Mouse (Mus musculus) kidney, postnatal 4 days (tissue): ENCODE results near the gene Itgb3bp.
A peak's percentile ranks its signal among the peaks of the same experiment; 100 is the strongest.

Experiments
- DNase-seq, 2 experiments: peaks; one replicate each; pipeline ENCODE4 v3.0.0; 2021; ENCODE audit warnings: mixed read lengths in 2 of 2

The Itgb3bp gene

DNA sequence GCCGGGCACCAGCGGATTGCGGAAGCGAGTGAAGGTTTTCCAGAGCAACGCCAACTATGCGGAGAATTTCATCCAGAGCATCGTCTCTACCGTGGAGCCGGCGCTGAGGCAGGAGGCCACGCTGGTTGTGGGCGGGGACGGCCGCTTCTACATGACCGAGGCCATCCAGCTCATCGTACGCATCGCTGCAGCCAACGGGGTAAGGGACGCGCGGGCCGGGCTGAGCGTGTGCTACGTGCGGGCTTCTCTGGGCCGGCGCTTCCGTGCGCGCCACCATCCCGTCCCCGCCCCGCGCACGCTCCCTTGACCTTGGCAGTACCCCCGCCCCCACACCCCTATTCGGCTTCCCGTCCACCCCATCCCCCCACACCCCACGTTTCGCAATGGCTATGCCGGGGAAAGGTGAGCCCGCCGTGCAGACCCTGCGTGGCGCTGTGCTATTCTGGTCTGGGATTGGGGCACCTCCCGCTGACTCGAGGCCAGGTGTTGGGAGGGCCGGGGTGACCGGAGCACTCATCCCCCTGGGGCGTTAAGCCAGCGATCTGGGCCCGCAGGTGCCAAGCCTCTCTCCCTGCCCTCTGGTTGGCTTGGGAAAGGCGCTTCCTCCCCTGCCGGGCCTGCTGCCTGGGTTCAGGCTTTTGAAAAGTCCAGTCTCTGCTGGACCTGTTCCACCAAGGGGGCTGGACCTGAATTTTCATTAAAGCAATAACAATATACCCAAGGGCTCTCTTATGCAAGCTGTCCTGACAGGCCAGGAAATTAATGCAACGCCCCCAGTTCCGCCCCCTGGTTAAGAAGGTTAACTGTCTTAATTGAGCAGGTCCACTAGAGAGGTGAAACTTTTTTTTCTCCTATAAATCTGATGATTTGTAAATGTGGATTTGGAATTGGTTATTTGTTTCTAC lies at the start of gene Itgb3bp:
Gene Itgb3bp, minus strand, starts transcription at position 201 of the 905 bp plus-strand sequence.
- peak; percentile 80 to 89 for DNase-seq

DNA sequence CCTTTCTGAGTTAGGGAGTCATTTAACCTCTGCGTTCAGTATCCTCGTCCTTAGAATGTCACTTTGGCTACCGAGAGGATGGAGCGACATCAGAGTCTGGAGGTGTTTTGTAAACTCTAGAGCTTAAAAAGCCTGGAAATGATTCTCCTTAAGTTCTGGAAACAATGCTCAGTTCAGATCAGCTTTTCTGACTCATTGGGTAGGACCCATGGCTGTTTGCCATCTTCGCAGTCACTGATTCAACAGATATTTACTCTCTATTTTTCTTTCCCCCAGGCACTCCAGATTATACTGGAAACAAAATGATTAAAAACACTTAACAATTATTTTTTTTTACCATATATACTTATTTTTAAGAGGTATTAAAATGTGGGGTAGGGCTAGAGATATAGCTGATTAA lies 49.7 kb upstream of the Itgb3bp start:
- no peak for DNase-seq

DNA sequence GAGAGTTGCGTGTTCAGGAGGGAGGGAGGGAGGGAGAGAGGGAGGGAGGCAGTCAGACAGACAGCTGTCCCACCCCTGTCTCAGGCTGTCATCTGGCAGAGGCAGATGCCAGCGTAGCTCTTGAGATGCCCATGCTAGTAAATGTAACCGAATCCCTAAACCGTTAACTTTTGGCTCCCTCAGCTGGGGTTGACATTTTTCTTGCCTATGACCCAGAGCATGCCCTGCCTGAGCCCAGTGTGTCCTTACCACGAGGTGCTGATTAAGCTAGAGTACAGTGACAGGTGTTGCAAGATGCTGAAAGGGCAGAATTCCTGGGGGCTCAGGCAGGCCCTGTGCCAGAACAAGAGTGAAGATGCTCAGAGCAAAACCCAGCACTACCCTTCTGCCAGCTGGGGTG lies 44.8 kb upstream of the Itgb3bp start:
- no peak for DNase-seq

- DNase-seq: no peak
Measured at GRCm38 (mm10) chr4:99973931-99974330, 44.3 kb upstream of the Itgb3bp start.

GRCm38 (mm10) chr4:99972886-99973285 lies 43.3 kb upstream of the Itgb3bp start:
- no peak for DNase-seq

DNA sequence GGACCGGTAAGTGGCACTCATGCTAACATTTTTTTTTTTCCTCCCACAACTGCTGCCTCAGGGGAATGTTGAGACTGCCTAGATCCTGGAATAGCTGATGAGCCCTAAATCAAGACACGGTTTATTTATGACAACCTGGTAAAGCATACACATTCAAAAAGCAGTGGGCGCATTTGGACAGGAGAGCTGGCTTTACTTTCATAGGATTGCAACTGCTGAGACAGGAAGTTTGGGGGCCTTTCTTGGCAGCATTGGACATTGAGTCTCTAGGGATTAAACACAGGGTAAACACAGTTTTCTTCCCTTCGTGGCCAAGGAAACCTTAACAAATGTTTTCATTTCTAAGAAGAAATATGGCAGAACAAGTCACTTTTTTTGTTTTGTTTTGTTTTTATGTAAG lies 40.5 kb upstream of the Itgb3bp start:
- peak in 1 of 2 experiments; percentile 48 for DNase-seq

- peak; percentile 61 to 72 for DNase-seq
Measured at GRCm38 (mm10) chr4:99969328-99969727, 39.7 kb upstream of the Itgb3bp start.

- no peak for DNase-seq
Measured at GRCm38 (mm10) chr4:99966555-99966954, 36.9 kb upstream of the Itgb3bp start.

DNA sequence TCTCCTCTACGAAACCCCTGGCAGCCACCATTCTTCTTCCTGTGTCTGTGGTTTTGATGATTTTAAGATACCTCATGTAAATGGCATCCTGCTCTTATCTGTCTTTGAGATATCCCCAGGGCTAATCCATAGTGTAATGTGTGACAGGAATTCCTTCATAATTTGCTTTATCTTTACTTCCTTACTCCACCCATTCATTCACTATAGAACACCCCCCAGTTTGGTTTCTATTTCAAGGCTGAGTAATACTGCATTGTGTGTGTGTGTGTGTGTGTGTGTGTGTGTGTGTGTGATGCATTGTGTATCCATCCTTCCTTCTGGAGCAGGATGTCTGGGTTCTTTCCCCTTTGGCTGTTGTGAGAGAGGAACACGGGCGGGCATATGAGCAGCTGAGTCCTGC lies 29.7 kb upstream of the Itgb3bp start:
- no peak for DNase-seq

DNA sequence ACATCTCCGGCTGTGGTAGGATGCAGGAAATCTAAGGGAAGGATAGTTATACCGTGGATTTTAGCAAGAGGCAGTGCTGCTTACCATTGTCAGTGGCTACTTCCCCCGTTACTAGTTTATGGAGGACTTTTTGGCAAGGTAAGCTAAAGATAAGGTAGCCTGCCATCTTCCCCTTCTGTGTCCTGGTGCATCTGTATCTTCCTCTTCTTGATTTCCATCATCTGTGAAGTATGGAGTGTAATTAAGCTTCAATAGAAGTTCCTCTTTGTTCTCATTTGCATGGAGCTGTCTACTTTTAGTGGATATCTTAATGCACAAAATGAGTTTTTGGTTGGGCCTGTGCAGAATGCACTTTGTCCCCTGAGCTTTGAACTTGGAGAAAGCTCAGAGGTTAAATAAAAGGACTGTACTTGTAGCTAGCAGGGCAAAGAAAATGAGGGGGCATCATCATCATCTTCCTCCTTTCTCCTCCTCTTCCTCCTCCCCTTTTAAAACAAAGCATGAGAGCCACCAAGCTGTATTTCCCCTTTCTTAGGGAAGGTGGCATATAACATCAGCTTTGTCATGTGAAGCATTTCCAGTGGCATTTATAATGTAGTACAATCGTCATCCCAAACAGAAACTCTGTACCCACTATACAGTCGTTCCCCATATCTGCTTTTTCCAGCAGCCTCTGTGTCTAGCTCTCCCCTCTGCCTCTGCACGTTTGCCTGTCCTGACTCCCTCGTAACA lies 28.6 kb upstream of the Itgb3bp start:
- DNase-seq: no peak

- DNase-seq: no peak
Measured at GRCm38 (mm10) chr4:99957186-99957585, 27.6 kb upstream of the Itgb3bp start.

DNA sequence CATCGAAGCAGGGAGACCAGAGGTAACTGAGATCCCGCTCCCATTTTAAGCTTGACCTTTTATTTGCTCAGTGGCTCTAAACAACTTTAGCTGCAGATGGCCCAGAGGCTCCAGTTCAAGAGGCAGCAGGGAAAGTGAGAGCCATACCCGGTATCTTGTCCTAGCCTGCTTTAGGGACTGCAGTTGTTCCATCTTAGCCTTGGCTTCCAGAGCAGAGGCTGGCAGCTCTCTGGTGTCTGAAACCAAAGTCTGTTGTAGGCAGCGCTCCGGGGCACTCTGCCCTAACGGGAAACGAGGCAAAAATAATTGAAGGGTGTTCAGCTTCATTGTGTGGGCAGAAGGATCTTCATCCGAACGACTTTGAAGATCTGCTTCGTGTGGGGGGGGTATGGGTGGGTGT lies 25.8 kb upstream of the Itgb3bp start:
- no peak for DNase-seq

DNA sequence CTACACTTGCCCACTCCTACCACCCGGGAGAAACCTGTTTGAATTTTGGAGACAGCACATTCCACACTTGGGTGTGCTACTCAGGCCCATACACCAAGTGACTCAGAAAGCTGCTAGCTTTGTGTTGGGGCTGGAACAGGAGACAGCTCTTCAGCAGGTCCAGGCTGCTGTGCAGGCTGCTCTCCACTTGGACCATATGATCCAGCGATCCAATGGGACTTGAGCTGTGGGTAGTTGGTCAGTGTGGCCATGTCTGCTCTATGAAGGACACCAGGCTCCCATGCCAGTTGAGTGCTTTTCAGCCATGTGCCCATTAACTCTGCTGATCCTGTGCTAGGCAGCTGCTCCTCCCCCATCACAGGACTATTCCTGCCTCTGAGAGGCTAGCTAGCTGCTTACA lies 24.3 kb upstream of the Itgb3bp start:
- no peak for DNase-seq

DNA sequence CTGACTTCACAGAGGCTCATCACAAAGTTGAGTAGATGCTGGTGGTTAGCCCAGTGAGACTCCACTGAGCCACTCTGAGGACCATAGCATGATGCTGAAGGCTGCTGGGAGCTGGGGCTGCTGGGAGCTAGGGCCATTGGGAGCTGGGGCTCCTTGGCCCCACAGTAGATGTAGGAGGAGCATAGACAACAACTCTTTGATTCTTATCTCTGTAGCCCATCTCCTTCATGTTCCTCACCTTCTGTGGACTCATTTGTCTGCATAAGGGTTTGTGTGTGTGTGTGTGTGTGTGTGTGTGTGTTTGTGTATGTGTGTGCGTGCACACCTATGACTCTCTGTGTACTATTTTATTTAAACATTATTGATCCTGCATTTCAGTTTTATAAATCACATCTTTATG lies 18.3 kb upstream of the Itgb3bp start:
- no peak for DNase-seq

DNA sequence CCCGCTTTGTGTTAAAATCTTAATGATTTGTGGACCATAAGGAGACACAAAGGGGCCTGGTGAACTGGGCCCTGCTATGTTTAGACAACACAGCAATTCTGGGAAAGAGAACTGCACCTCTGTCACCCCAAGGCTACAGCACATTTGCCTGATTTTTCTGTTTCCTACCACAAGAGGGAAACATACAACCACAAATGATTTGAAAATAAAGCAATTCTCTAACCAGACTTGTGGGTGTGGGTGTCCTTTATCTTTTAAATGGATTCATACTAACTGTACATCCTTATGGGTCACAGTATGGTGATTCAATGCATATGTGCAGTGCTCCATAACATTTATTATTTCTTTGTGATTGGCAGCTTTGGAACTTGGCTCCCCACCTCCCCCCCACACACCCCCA lies 17.6 kb upstream of the Itgb3bp start:
- DNase-seq: no peak

GRCm38 (mm10) chr4:99946516-99946915 lies 16.9 kb upstream of the Itgb3bp start:
- DNase-seq: no peak

GRCm38 (mm10) chr4:99945011-99945410 lies 15.4 kb upstream of the Itgb3bp start:
- no peak for DNase-seq

DNA sequence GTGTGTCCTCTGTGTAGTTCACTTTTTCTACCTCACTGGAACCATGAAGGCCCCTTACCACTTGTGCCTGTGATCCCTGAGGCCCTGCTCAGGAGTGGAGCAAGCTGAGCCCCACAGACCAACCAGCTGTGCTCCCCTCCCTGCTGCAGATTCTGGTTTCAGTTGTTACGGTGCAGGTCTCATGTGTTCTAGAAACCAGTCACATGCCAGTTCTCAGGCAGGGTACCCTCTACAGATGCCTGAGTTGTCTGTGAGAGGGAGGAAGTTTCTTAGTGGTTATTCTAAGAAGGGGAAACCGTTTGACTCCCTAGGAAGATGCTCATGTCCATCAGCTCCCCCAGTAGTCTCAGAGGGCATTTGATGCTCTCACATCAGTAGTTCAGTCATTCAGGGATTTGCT lies 15.0 kb upstream of the Itgb3bp start:
- DNase-seq: no peak

DNA sequence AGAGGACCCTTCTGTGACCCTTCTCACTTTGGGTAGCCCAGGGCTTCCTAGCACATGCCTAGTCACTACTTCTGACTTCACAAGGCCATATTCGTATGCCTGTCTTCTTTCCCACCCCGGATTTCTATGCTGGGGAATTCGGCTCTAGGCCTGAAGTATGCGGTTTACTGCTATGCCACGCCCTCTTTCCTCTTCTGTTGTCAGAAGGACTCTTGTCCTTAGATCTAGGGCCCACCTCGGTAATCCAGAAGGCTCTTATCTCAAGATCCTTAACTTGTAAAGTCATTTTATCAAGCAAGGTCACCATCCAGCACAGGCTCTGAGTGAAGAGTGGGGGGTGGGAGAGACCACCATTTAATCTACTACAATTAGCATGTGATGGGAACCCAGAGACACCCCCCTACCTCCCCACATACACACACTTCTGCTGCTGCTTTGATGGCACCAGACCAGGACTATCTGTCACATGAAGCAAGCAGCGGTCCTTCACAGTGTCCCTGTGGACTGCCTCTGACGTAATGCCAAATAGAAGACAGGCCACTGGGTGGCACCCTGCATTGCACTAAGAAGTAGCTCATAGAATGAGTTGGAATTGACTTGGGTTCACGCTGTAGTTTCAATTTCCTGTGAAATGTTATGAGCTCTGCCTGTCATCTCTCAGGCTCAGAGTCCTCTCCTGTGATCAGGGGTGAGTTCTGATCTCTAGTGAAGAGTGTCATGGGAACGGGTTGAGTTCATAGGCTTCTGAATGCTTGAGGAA lies 12.2 kb upstream of the Itgb3bp start:
- peak; percentile 27 to 39 for DNase-seq

DNA sequence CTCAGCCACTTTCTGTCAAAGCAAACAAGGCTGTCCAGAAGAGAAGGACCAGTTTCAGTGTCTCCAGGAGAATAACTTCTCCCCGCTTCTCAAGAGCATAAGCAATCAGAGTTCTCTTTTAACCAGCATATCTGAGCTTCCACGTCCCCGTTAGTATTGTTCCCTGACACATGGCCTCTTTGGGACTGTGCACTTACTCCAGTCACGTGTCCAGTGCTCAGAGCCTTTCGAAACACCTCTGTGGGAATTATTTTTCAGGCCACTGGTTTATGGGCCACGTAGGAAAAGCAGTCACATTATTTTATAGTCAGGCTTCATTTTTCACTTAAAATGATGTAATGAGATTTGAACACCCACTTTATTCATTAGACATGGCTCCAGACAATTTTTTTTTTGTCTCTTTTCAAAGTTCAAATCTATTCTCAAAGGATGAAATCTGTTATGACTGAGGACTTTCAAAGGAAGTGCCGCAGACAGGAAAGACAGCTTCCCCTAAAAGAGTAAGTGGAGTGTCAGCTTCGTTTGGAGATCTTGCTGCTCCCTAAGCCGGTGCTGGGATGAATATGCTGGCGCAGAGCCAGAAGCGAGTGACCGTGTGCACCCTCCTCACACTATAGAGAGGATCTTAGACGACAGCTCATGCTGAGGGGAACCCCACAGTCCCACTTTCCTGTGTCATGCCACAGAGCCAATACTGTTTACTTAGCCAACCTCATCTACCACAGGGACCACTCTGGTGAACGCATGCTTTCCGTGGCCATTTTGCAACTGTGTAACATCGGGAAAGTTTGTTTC lies 10.3 kb upstream of the Itgb3bp start:
- DNase-seq: peak; percentile 14 to 27

GRCm38 (mm10) chr4:99936278-99936677 lies 6.7 kb upstream of the Itgb3bp start:
- DNase-seq: no peak

GRCm38 (mm10) chr4:99934859-99935258 lies 5.2 kb upstream of the Itgb3bp start:
- no peak for DNase-seq
